Mouse (Mus musculus) kidney, adult 2 months (tissue): ENCODE data around the gene Gm17387.

Experiments used
- CTCF ChIP-seq: fragments of 200-500 bp; conservative IDR thresholded peaks from 2 replicates; pipeline ENCODE4 v1.5.1; 2011; ENCODE audit warnings: low read depth, mild to moderate bottlenecking, control low read depth, low read length, moderate library complexity, mixed read lengths; ENCODE audit not compliant: insufficient read depth, insufficient read length
- POLR2A ChIP-seq: fragments of 200-500 bp; IDR thresholded peaks from one replicate; pipeline ENCODE4 v1.6.1; 2011; ENCODE audit warnings: low read depth, low read length, control low read depth

DNA sequence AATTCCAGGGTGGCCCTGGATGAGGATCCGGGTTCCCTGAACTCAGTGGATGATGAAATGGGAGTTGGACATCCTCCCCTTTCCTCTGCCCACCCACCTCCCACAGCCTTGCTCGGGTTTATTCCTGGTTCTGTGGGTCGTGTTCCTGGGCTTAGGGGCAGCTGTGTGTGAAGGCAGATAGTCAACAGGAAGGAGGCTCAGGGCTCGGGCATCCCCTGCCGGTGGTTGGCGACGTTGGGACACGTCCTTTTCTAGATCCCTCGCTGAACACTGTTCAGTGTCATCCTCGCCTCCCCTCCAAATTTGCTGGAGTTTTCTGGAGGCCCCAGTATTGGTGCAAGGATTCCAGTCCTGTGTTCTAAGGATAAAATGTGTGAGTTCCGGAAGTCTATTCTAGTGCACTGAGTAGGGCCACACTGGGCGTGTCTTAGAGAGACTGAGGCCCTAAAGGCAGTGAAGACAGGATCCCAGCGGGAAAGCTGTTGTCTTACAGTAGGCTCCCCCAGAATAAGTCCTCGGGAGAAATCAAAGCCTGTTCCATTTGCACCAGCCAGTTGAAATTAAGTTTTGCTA is 37.7 kb upstream of the Gm17387 start:
- TF ChIP-seq POLR2A (no peak), CTCF (no peak; the same call in 1 of the 2 replicates)
